Mouse (Mus musculus): ENCODE results near the gene Psmb9.

DNA sequence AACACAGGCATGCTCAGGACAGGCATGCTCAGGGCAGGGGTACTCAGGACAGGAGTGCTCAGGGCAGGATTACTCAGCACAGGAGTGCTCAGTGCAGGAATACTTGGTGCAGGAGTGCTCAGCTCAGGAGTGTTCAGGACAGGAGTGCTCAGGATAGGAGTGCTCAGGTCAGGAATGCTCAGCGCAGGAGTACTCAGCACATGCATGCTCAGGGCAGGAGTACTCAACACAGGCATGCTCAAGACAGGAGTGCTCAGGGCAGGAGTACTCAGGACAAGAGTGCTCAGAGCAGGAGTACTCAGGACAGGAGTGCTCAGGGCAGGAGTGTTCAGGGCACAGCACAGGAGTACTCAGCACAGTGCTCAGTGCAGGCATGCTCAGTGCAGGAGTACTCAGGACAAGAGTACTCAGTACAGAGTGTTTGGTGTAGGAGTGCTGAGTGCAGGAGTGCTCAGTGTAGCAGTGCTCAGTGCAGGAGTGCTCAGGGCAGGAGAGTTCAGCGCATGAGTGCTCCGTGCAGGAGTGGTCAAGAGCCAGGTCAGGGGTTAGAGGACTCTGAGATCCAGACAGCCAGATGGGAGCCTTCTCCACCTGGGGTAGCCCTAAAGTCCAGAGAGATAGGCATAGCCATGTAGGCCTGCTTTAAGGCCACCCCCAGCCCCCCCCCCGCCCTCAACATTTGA, 15.3 kb upstream of the Psmb9 start:
- TF ChIP-seq EP300 (IDR thresholded peaks at IDR 0.05; ENCODE audit: low read depth) = no peak
- no peak for TF ChIP-seq CTCF (IDR thresholded peaks at IDR 0.05; ENCODE audit: low read depth)
